Mouse (Mus musculus): ENCODE results near the gene Prr19.

The Prr19 gene

GRCm38 (mm10) chr7:25275555-25276298 lies 25.5 kb upstream of the Prr19 start:
- peak in 1 of 2 experiments; percentile 12 for DNase-seq

- peak in 1 of 2 experiments; percentile 11 for DNase-seq
Observed at GRCm38 (mm10) chr7:25277405-25277804, 23.8 kb upstream of the Prr19 start.

GRCm38 (mm10) chr7:25277998-25278340 lies 23.2 kb upstream of the Prr19 start:
- DNase-seq = no peak

- peak; percentile 84 for DNase-seq
Observed at GRCm38 (mm10) chr7:25278341-25279075, 22.7 kb upstream of the Prr19 start.

GRCm38 (mm10) chr7:25279076-25279860 lies 21.9 kb upstream of the Prr19 start:
- peak; percentile 87 to 93 for DNase-seq

- peak; percentile 52 to 61 for DNase-seq
Observed at GRCm38 (mm10) chr7:25279861-25280791, 21.1 kb upstream of the Prr19 start.

- DNase-seq = no peak
Observed at GRCm38 (mm10) chr7:25281166-25281733, 20.0 kb upstream of the Prr19 start.

- DNase-seq = peak; percentile 95 to 97
Observed at GRCm38 (mm10) chr7:25281734-25282601, 19.2 kb upstream of the Prr19 start.

GRCm38 (mm10) chr7:25282731-25283211 lies 18.4 kb upstream of the Prr19 start:
- peak in 1 of 2 experiments; percentile 55 for DNase-seq

- DNase-seq = no peak
Observed at GRCm38 (mm10) chr7:25283637-25284036, 17.6 kb upstream of the Prr19 start.

- peak in 1 of 2 experiments; percentile 26 for DNase-seq
Observed at GRCm38 (mm10) chr7:25284171-25284570, 17.0 kb upstream of the Prr19 start.

GRCm38 (mm10) chr7:25284766-25285165 lies 16.4 kb upstream of the Prr19 start:
- DNase-seq = peak in 1 of 2 experiments; percentile 39

GRCm38 (mm10) chr7:25285511-25286238 lies 15.5 kb upstream of the Prr19 start:
- no peak for DNase-seq

GRCm38 (mm10) chr7:25286989-25287388 lies 14.2 kb upstream of the Prr19 start:
- no peak for DNase-seq

- DNase-seq = no peak
Observed at GRCm38 (mm10) chr7:25288011-25288410, 13.2 kb upstream of the Prr19 start.

- DNase-seq = no peak
Observed at GRCm38 (mm10) chr7:25288721-25289120, 12.5 kb upstream of the Prr19 start.

GRCm38 (mm10) chr7:25289925-25290324 lies 11.3 kb upstream of the Prr19 start:
- no peak for DNase-seq

- no peak for DNase-seq
Observed at GRCm38 (mm10) chr7:25290463-25290862, 10.7 kb upstream of the Prr19 start.

GRCm38 (mm10) chr7:25290911-25291310 lies 10.3 kb upstream of the Prr19 start:
- peak in 1 of 2 experiments; percentile 52 for DNase-seq

GRCm38 (mm10) chr7:25292107-25292506 lies 9.1 kb upstream of the Prr19 start:
- no peak for DNase-seq
